Mouse (Mus musculus) layer of hippocampus, adult 2 months (tissue): ENCODE results near the gene Pof1b. TPM values are rescaled to one million over a fixed set of nuclear protein-coding genes. Genes with fewer than 3 reads are reported as not detected.

ENCODE experiments used
- DNase-seq, 2 experiments: peaks; one replicate each; pipeline ENCODE4 v3.0.0; 2022; ENCODE audit warnings: low spot score in 2 of 2
- H3K27ac ChIP-seq: fragments of 200-600 bp; 2 replicates; pipeline ENCODE4 v1.8.1; 2022
- H3K4me3 ChIP-seq: fragments of 200-600 bp; 2 replicates; pipeline ENCODE4 v1.8.1; 2022; ENCODE audit warnings: mild to moderate bottlenecking
- CTCF ChIP-seq: fragments of 200-600 bp; conservative IDR thresholded peaks from 2 replicates; pipeline ENCODE4 v1.8.1; 2022; ENCODE audit warnings: antibody characterized with exemption, mild to moderate bottlenecking, moderate library complexity
- long read RNA-seq, 2 experiments: library from polyadenylated mRNA; stranded (forward); transcript quantifications; one replicate each; pipeline ENCODE4 v2.0.0; 2021; ENCODE audit warnings: borderline mapping rate in 2 of 2
- total RNA-seq, 2 experiments: library from RNA; stranded (reverse); gene quantifications; 2 replicates each; pipeline ENCODE4 v1.2.3; 2021

Pof1b gene
- total RNA-seq: not detected
- long read RNA-seq, experiment 1: 0 reads
- long read RNA-seq, experiment 2: 0 reads

- no peak within 1 kb of the TSS for H3K27ac ChIP-seq
- H3K4me3 ChIP-seq: no peak within 1 kb of the TSS
- no peak for TF ChIP-seq CTCF
- no peak for DNase-seq
These were observed at the start of gene Pof1b for GRCm38 (mm10) chrX:112698508-112698907. Pof1b (minus strand) TSS chrX:112698651.

- Histone ChIP-seq H3K27ac (no peak overlapping the region), H3K4me3 (no peak overlapping the region)
- TF ChIP-seq CTCF: no peak
- no peak for DNase-seq
These were observed 18.1 kb upstream of the Pof1b start for GRCm38 (mm10) chrX:112716587-112716986.

GRCm38 (mm10) chrX:112694392-112694791 is 4.1 kb downstream of the Pof1b start:
- Histone ChIP-seq H3K4me3 (no peak overlapping the region), H3K27ac (no peak overlapping the region)
- no peak for TF ChIP-seq CTCF
- no peak for DNase-seq

GRCm38 (mm10) chrX:112680605-112681004 is 17.8 kb downstream of the Pof1b start:
- no peak for TF ChIP-seq CTCF
- no peak overlapping the region for H3K4me3 ChIP-seq
- DNase-seq: no peak
- H3K27ac ChIP-seq: no peak overlapping the region

DNA sequence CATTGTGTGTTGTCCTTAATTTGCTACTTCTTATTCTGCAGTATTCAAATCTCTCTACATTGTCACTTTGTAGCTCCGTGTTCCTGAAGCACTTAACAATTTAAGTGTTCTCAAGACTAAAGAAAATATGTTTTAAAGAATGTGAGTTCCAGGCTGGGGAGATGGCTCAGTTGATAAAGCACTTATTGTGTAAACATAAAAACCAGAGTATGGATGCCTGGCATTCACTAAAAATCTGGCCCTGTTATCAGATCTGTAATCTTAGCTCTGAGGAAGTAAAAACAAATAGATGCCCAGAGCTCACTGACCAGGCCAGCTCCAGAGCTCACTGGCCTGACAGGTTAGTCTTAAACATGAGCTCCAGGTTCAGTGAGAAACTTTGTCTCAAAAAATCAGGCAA is 22.9 kb downstream of the Pof1b start:
- no peak for TF ChIP-seq CTCF
- no peak for DNase-seq

DNA sequence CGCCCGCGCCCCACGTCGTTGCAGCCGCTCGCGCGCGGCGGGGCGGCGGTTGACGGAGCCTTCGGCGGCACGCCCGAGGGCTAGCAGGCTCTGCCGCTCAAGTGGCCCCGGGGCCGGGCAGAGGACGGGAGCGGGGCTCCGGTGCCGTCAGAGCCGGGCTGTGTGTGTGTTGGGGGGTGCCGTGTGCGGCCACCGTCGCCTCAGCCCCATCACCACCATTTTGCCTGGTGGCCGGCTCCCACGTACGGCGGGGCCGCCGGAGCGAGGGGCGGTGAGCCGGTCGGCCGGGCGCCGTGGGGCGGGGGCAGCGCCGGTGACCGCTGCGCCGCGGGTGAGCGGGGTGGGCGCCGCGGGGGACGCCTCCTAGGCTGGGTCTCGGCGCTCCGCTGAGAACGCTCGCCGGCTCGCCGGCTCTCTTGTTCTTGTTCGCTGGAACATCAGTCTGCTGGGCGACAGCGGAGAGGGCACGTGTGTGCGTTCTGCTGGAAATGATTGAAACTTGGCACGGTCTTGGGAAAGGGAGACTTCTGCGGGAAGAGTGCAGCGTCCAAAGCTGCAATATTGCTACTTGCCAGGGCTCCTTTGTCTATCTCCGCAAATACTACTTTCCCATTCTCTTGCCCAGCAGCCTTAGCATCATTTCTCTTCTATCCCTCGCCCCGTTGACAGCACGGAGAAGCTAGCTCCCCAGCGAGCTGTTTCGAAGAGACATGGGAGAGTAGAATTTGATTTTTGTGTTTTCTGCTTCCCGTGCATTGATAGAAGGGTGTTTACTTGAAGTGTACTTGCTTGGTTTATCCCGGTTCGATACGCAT is 96.9 kb downstream of the Pof1b start:
- H3K27ac ChIP-seq: peak overlapping the region; percentile 73; the same call in 1 of the 2 replicates
- peak in 1 of 2 experiments; percentile 18 for DNase-seq
- peak overlapping the region; percentile 68 for H3K4me3 ChIP-seq
- no peak for TF ChIP-seq CTCF

More for the DNA sequence above, 22.9 kb downstream of the Pof1b start:
- Histone ChIP-seq H3K27ac (no peak overlapping the region), H3K4me3 (no peak overlapping the region)

- TF ChIP-seq CTCF: 0 out of 2 replicates have a peak, but pooled peaks have one; percentile 5
- DNase-seq: peak; percentile 47 to 55
- peak within 1 kb of the TSS; percentile 73; the same call in 1 of the 2 replicates for H3K27ac ChIP-seq
- H3K4me3 ChIP-seq: peak within 1 kb of the TSS; percentile 68
These were observed 97.7 kb downstream of the Pof1b start, which contains the start of gene Zfp711 for GRCm38 (mm10) chrX:112600511-112601305. Zfp711 (plus strand) TSS chrX:112600526.

Other genes starting within 250 kb of the Pof1b start
- not detected for gene 2010106E10Rik, start 203.4 kb downstream of the Pof1b start, total RNA-seq
- 1 to 10 TPM; 8.7 to 9.8 TPM for gene Zfp711, start 98.1 kb downstream of the Pof1b start, total RNA-seq